Mouse (Mus musculus): ENCODE data around the gene Samd5. TPM values are rescaled to one million over a fixed set of nuclear protein-coding genes. Genes with fewer than 3 reads are reported as not detected.

Gene Samd5
- polyA plus RNA-seq, 2 experiments, result 7.4 to 11.1 TPM

DNA sequence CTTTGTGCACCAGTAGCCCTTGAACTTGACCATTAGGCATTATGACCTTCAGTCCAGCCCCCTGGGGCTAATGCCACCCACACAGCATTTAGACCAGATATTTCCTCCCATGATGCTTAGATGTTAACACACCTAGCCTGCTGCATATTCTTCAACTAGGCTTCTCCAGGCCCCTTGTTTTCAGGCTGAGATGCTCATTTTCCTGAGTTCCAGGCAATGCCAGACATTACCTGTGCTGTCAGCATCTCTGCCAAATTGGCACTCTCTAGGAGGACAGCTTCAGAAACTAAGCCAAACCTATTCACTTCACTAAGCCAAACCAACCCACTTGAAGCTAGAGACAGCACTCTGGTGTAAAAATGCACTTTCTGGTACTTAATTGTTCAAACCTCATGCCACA, 1.7 kb downstream of the Samd5 start:
- no peak overlapping the region for H3K9ac ChIP-seq (ENCODE audit: low read depth, low read length, severe bottlenecking)

DNA sequence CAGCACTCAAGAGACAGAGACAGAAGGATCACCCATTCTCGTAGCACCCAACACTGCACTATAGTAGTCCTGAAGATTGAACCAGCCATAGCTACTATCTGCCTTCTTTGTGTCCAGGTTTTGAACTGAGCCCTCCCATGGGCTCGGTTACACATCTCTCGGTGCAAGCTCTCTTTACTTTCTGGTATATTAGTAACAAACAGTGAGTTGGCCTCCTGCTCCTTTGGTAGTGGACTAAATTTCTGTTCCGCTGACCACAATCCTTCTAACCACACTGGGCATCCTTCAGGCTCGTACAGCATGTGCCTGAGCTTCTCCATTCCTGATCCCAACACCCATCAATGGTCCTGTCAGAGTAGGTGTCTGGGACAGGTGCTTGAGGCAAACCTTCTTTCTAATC, 2.3 kb downstream of the Samd5 start:
- no peak overlapping the region for H3K9ac ChIP-seq (ENCODE audit: low read depth, low read length, severe bottlenecking)
- H3K4me2 ChIP-seq (replicated peaks; ENCODE audit: low read depth, low read length, severe bottlenecking), result peak overlapping the region; percentile 98
- no peak for DNase-seq (ENCODE audit: low spot score)
- no peak overlapping the region for H3K27ac ChIP-seq (replicated peaks; ENCODE audit: low read depth, low read length)
- no peaks in the 10 kb centered on the region for H3K9me3 ChIP-seq (ENCODE audit: control insufficient read depth, low read length)
- H3K4me3 ChIP-seq (replicated peaks; ENCODE audit: low read length), result peak overlapping the region; percentile 59
- ATAC-seq (ENCODE audit: low FRiP score, low read depth), result no peak
- peaks cover 6% of the 10 kb centered on the region; the same call in 1 of the 2 replicates for H3K4me1 ChIP-seq (ENCODE audit: control insufficient read depth, insufficient read depth, low read length)
- no peaks in the 10 kb centered on the region for H3K36me3 ChIP-seq (ENCODE audit: control insufficient read depth, insufficient read depth, low read length)
- H3K27me3 ChIP-seq (ENCODE audit: control insufficient read depth, insufficient read depth, low read length), result 0 out of 2 replicates have a peak, but pooled peaks cover 8% of the 10 kb centered on the region
- TF ChIP-seq POLR2A (IDR thresholded peaks at IDR 0.05; ENCODE audit: borderline replicate concordance, extremely low read depth, insufficient read depth, insufficient read length), result no peak
- WGBS, result 92% methylated on average over 5 of the region's 5 CpGs

More for the DNA sequence above, 1.7 kb downstream of the Samd5 start:
- DNase-seq (ENCODE audit: low spot score) (no peak), ATAC-seq (ENCODE audit: low FRiP score, low read depth) (no peak)
- 0 out of 2 replicates have a peak, but pooled peaks cover 8% of the 10 kb centered on the region for H3K27me3 ChIP-seq (ENCODE audit: control insufficient read depth, insufficient read depth, low read length)
- no peaks in the 10 kb centered on the region for H3K36me3 ChIP-seq (ENCODE audit: control insufficient read depth, insufficient read depth, low read length)
- TF ChIP-seq POLR2A (IDR thresholded peaks at IDR 0.05; ENCODE audit: borderline replicate concordance, extremely low read depth, insufficient read depth, insufficient read length), result no peak
- no peak overlapping the region for H3K27ac ChIP-seq (replicated peaks; ENCODE audit: low read depth, low read length)
- H3K9me3 ChIP-seq (ENCODE audit: control insufficient read depth, low read length), result no peaks in the 10 kb centered on the region
- peaks cover 6% of the 10 kb centered on the region; the same call in 1 of the 2 replicates for H3K4me1 ChIP-seq (ENCODE audit: control insufficient read depth, insufficient read depth, low read length)
- peak overlapping the region; percentile 59 for H3K4me3 ChIP-seq (replicated peaks; ENCODE audit: low read length)
- H3K4me2 ChIP-seq (replicated peaks; ENCODE audit: low read depth, low read length, severe bottlenecking), result peak overlapping the region; percentile 98

DNA sequence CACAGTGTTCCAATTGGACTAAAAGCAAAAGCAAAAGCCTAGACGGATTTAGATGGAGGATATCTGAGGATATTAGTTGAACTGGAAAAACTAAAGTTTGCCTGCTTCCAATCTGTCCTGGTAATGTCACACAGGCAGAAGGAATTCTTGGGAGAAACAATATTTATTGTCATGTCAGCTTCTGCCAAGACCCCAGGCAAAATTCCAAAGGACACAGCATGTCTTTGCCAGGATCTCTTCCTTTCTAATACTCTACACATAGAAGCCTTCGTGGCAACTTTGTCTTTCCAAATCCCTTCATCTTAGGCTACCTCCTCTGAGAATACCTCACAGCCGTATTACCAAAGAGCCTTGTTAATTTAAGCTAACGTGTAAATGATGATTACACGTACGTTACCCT, 4.7 kb downstream of the Samd5 start:
- Histone ChIP-seq H3K4me2 (replicated peaks; ENCODE audit: low read depth, low read length, severe bottlenecking) (no peak overlapping the region), H3K4me3 (replicated peaks; ENCODE audit: low read length) (no peak overlapping the region), H3K9ac (ENCODE audit: low read depth, low read length, severe bottlenecking) (no peak overlapping the region), H3K27ac (replicated peaks; ENCODE audit: low read depth, low read length) (no peak overlapping the region), H3K4me1 (ENCODE audit: control insufficient read depth, insufficient read depth, low read length) (peaks cover 3% of the 10 kb centered on the region; the same call in 1 of the 2 replicates), H3K9me3 (ENCODE audit: control insufficient read depth, low read length) (no peaks in the 10 kb centered on the region), H3K36me3 (ENCODE audit: control insufficient read depth, insufficient read depth, low read length) (no peaks in the 10 kb centered on the region), H3K27me3 (ENCODE audit: control insufficient read depth, insufficient read depth, low read length) (no peaks in the 10 kb centered on the region)
- TF ChIP-seq POLR2A (IDR thresholded peaks at IDR 0.05; ENCODE audit: borderline replicate concordance, extremely low read depth, insufficient read depth, insufficient read length), result no peak
- DNase-seq (ENCODE audit: low spot score), result peak; percentile 8
- WGBS, result 71% methylated on average over 6 of the region's 6 CpGs
- ATAC-seq (ENCODE audit: low FRiP score, low read depth), result no peak

DNA sequence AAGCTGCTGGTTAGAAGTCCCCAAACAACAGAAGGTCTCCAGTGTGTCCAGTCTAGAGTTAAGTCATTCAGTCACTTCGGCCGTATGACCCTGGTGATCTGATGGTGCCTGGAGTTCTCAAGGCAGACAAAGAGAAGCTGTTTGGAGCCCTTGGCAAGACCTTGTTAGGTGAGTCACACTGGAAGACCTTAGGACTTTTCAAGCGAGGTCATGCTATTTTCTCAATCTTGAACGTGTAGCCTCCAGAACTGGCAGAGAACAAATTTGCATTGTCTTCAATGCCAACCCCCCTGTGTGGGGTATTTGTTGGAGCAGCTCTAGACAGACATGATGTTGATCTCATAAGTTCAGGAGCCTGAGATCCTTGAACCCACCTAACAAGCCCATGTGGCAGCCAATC, 6.2 kb downstream of the Samd5 start:
- no peak for DNase-seq (ENCODE audit: low spot score)
- WGBS, result 87% methylated on average over 4 of the region's 4 CpGs
- H3K27me3 ChIP-seq (ENCODE audit: control insufficient read depth, insufficient read depth, low read length), result no peaks in the 10 kb centered on the region
- no peaks in the 10 kb centered on the region for H3K4me1 ChIP-seq (ENCODE audit: control insufficient read depth, insufficient read depth, low read length)
- TF ChIP-seq POLR2A (IDR thresholded peaks at IDR 0.05; ENCODE audit: borderline replicate concordance, extremely low read depth, insufficient read depth, insufficient read length), result no peak
- ATAC-seq (ENCODE audit: low FRiP score, low read depth), result no peak
- H3K4me2 ChIP-seq (replicated peaks; ENCODE audit: low read depth, low read length, severe bottlenecking), result no peak overlapping the region
- no peaks in the 10 kb centered on the region for H3K9me3 ChIP-seq (ENCODE audit: control insufficient read depth, low read length)
- no peak overlapping the region for H3K27ac ChIP-seq (replicated peaks; ENCODE audit: low read depth, low read length)
- H3K4me3 ChIP-seq (replicated peaks; ENCODE audit: low read length), result no peak overlapping the region
- no peaks in the 10 kb centered on the region for H3K36me3 ChIP-seq (ENCODE audit: control insufficient read depth, insufficient read depth, low read length)
- no peak overlapping the region for H3K9ac ChIP-seq (ENCODE audit: low read depth, low read length, severe bottlenecking)

DNA sequence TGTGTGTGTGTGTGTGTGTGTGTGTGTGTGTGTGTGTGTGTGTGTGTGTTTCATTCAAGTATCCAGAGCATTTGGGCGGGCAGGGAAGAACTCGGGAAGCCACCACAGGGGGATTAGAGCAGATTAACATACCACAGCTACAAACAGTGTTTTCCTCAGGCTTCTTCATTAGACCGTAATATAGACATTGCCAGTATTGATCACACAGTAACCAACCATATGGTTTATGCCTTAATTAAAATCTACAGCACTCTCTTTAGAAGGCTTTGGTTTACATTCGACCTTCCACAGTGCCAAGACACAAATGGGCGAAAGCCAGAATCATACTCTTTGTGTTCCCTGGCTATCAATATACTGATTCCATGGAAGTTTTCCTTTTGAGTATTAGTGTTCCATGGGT, 22.1 kb downstream of the Samd5 start:
- DNase-seq (ENCODE audit: low spot score) (no peak), ATAC-seq (ENCODE audit: low FRiP score, low read depth) (no peak)
- Histone ChIP-seq H3K27me3 (ENCODE audit: control insufficient read depth, insufficient read depth, low read length) (no peaks in the 10 kb centered on the region), H3K4me1 (ENCODE audit: control insufficient read depth, insufficient read depth, low read length) (no peaks in the 10 kb centered on the region), H3K9me3 (ENCODE audit: control insufficient read depth, low read length) (no peaks in the 10 kb centered on the region), H3K9ac (ENCODE audit: low read depth, low read length, severe bottlenecking) (no peak overlapping the region), H3K36me3 (ENCODE audit: control insufficient read depth, insufficient read depth, low read length) (no peaks in the 10 kb centered on the region), H3K4me2 (replicated peaks; ENCODE audit: low read depth, low read length, severe bottlenecking) (no peak overlapping the region), H3K27ac (replicated peaks; ENCODE audit: low read depth, low read length) (no peak overlapping the region), H3K4me3 (replicated peaks; ENCODE audit: low read length) (no peak overlapping the region)
- no peak for TF ChIP-seq POLR2A (IDR thresholded peaks at IDR 0.05; ENCODE audit: borderline replicate concordance, extremely low read depth, insufficient read depth, insufficient read length)
- WGBS, result 88% methylated on average over 5 of the region's 5 CpGs

All from limb, embryonic 14.5 days (tissue).